Mouse (Mus musculus) lung, adult 2 months (tissue): ENCODE results near the gene Myrip. TPM values are rescaled to one million over a fixed set of nuclear protein-coding genes. Genes with fewer than 3 reads are reported as not detected.

Experiments
- DNase-seq: peaks from one replicate; pipeline ENCODE4 v3.0.0; 2022
- H3K4me1 ChIP-seq: fragments of 200-500 bp; 2 replicates; pipeline ENCODE4 v1.6.1; 2011; ENCODE audit warnings: low read length; ENCODE audit not compliant: control insufficient read depth, insufficient read depth
- H3K4me3 ChIP-seq: fragments of 200-500 bp; replicated peaks from 2 replicates; pipeline ENCODE3; 2011; ENCODE audit warnings: low read depth, mild to moderate bottlenecking, control low read depth, low read length; ENCODE audit errors: extremely low read depth
- CTCF ChIP-seq: fragments of 200-500 bp; IDR thresholded peaks from 2 replicates; pipeline ENCODE4 v1.5.1; 2011; ENCODE audit warnings: mild to moderate bottlenecking, low read length, control low read depth; ENCODE audit not compliant: insufficient read depth
- POLR2A ChIP-seq: fragments of 200-500 bp; IDR thresholded peaks from 2 replicates; pipeline ENCODE4 v1.6.1; 2011; ENCODE audit warnings: low read depth, mild to moderate bottlenecking, control low read depth, low read length, borderline replicate concordance; ENCODE audit errors: extremely low read depth
- WGBS: fragments of 180-500 bp; shearing (Covaris S2); methylation state at CpG from one replicate; pipeline ENCODE4 v1.1.7; 2018; 5-methylcytosine and 5-hydroxymethylcytosine counted together
- polyA plus RNA-seq: library from polyadenylated mRNA; depleted of rRNA; stranded (reverse); fragments of >200 nt; gene quantifications from 2 replicates; pipeline ENCODE4 v1.2.3, GENCODE M21; 2012

Myrip gene
- polyA plus RNA-seq, 1 experiment: 5.9 TPM

- 90% methylated on average over 8 of the region's 8 CpGs for WGBS
These were observed 50.2 kb downstream of the Myrip start for GRCm38 (mm10) chr9:120351474-120351873.

GRCm38 (mm10) chr9:120353036-120353435, 51.7 kb downstream of the Myrip start:
- TF ChIP-seq CTCF (no peak), POLR2A (no peak)
- 86% methylated on average over 4 of the region's 4 CpGs for WGBS
- Histone ChIP-seq H3K4me3 (no peak overlapping the region), H3K4me1 (peaks cover 30% of the 10 kb centered on the region)
- no peak for DNase-seq

More at GRCm38 (mm10) chr9:120351474-120351873, 50.2 kb downstream of the Myrip start:
- no peak overlapping the region for H3K4me3 ChIP-seq
- peaks cover 24% of the 10 kb centered on the region for H3K4me1 ChIP-seq
- no peak for TF ChIP-seq POLR2A
- TF ChIP-seq CTCF: no peak
- no peak for DNase-seq

- 78% methylated on average over 3 of the region's 3 CpGs for WGBS
- TF ChIP-seq CTCF (0 out of 2 replicates have a peak, but pooled peaks have one; percentile 10), POLR2A (no peak)
- Histone ChIP-seq H3K4me1 (peaks cover 24% of the 10 kb centered on the region), H3K4me3 (no peak overlapping the region)
- no peak for DNase-seq
These were observed 52.7 kb downstream of the Myrip start for GRCm38 (mm10) chr9:120353967-120354366.

- no peak for DNase-seq
- WGBS: 87% methylated on average over 12 of the region's 12 CpGs
- TF ChIP-seq CTCF (no peak), POLR2A (no peak)
- peaks cover 20% of the 10 kb centered on the region for H3K4me1 ChIP-seq
- H3K4me3 ChIP-seq: no peak overlapping the region
These were observed 53.4 kb downstream of the Myrip start for GRCm38 (mm10) chr9:120354550-120355345.

GRCm38 (mm10) chr9:120356490-120356889, 55.2 kb downstream of the Myrip start:
- TF ChIP-seq POLR2A (no peak), CTCF (no peak)
- no peak for DNase-seq
- H3K4me3 ChIP-seq: no peak overlapping the region
- peaks cover 18% of the 10 kb centered on the region for H3K4me1 ChIP-seq
- 46% methylated on average over 6 of the region's 6 CpGs for WGBS

- H3K4me1 ChIP-seq: peaks cover 22% of the 10 kb centered on the region
- no peak for DNase-seq
- TF ChIP-seq POLR2A (no peak), CTCF (no peak)
- 83% methylated on average over 6 of the region's 6 CpGs for WGBS
- no peak overlapping the region for H3K4me3 ChIP-seq
These were observed 56.7 kb downstream of the Myrip start for GRCm38 (mm10) chr9:120358060-120358459.

GRCm38 (mm10) chr9:120360397-120361177, 59.3 kb downstream of the Myrip start:
- TF ChIP-seq POLR2A (peak; percentile 83; the same call in 1 of the 2 replicates), CTCF (no peak)
- peak; percentile 62 for DNase-seq
- H3K4me3 ChIP-seq: peak overlapping the region; percentile 29
- peaks cover 22% of the 10 kb centered on the region for H3K4me1 ChIP-seq
- WGBS: 24% methylated on average over 14 of the region's 14 CpGs

- whole genome bisulfite sequencing: 79% methylated on average over 6 of the region's 6 CpGs
- Histone ChIP-seq H3K4me1 (peaks cover 20% of the 10 kb centered on the region), H3K4me3 (no peak overlapping the region)
- TF ChIP-seq POLR2A: no peak
- no peak for TF ChIP-seq CTCF
- no peak for DNase-seq
These were observed 60.3 kb downstream of the Myrip start for GRCm38 (mm10) chr9:120361656-120362055.

- DNase-seq: no peak
- Histone ChIP-seq H3K4me3 (no peak overlapping the region), H3K4me1 (peaks cover 16% of the 10 kb centered on the region)
- WGBS: 37% methylated on average over 3 of the region's 3 CpGs
- TF ChIP-seq POLR2A (no peak), CTCF (no peak)
These were observed 61.4 kb downstream of the Myrip start for GRCm38 (mm10) chr9:120362684-120363083.
